Comparison of ENCODE assay signal across 7 mouse cellular contexts in genomic region chr3:116114249-116115188, GRCm38 (mm10). TPM values are rescaled to one million over a fixed set of nuclear protein-coding genes. Genes with fewer than 3 reads are reported as not detected.
DNase-seq lines count a peak whose midpoint lies in the region; ATAC-seq and TF ChIP-seq lines count a peak whose summit lies in the region.

No protein-coding gene starts in this region.

- no peaks in the 10 kb centered on the region; the same call in 1 of the 2 replicates for H3K36me3 ChIP-seq in forebrain, embryonic 11.5 days (ENCODE audit: control insufficient read depth, insufficient read depth, low read length)
- H3K36me3 ChIP-seq in limb, embryonic 11.5 days (ENCODE audit: control insufficient read depth, insufficient read depth, low read length): peaks cover 2% of the 10 kb centered on the region; the same call in 1 of the 2 replicates

- 52% methylated on average over 12 of the region's 12 CpGs for WGBS in forebrain, embryonic 11.5 days
- 37% methylated on average over 12 of the region's 12 CpGs for WGBS in limb, embryonic 11.5 days
- WGBS in cerebellum, adult 2 months: 37% methylated on average over 12 of the region's 12 CpGs

- no peak overlapping the region for H3K9ac ChIP-seq in forebrain, embryonic 11.5 days (ENCODE audit: low read length)
- H3K9ac ChIP-seq in limb, embryonic 11.5 days (ENCODE audit: low read length): no peak overlapping the region

- peak; percentile 28 for DNase-seq in testis, postnatal 14 days (ENCODE audit: low spot score)
- no peak for DNase-seq in testis, postnatal 10 days (ENCODE audit: low spot score)
- DNase-seq in forebrain, embryonic 11.5 days (ENCODE audit: low spot score): no peak
- peak; percentile 82 to 85 for DNase-seq in heart, postnatal 10 days
- peak; percentile 38 for DNase-seq in limb, embryonic 11.5 days (ENCODE audit: low spot score)
- DNase-seq in right cerebral cortex, postnatal 14 days: peak; percentile 30
- DNase-seq in cerebellum, adult 2 months: no peak

- TF ChIP-seq POLR2A in cerebellum, adult 2 months (IDR thresholded peaks at IDR 0.05; ENCODE audit: borderline replicate concordance, insufficient read depth, low read length): no peak

- H3K9me3 ChIP-seq in forebrain, embryonic 11.5 days (ENCODE audit: control insufficient read depth, low read length): no peaks in the 10 kb centered on the region
- H3K9me3 ChIP-seq in limb, embryonic 11.5 days (ENCODE audit: control insufficient read depth, low read length): no peaks in the 10 kb centered on the region

- ATAC-seq in forebrain, embryonic 11.5 days (replicated peaks; ENCODE audit: low FRiP score): no peak
- peak; percentile 49; the same call in 1 of the 2 replicates for ATAC-seq in limb, embryonic 11.5 days (ENCODE audit: insufficient number of reproducible peaks, low FRiP score, low TSS enrichment, low read depth)

- intact Hi-C loops in heart, postnatal 10 days (cut with DNase I): no loop called here

- no peak overlapping the region for H3K4me3 ChIP-seq in forebrain, embryonic 11.5 days (ENCODE audit: low read depth, low read length)
- no peak overlapping the region for H3K4me3 ChIP-seq in limb, embryonic 11.5 days (ENCODE audit: low read depth, low read length)
- no peak overlapping the region for H3K4me3 ChIP-seq in cerebellum, adult 2 months (replicated peaks; ENCODE audit: insufficient read depth, low read depth, low read length)

- H3K4me1 ChIP-seq in forebrain, embryonic 11.5 days (replicated peaks; ENCODE audit: control insufficient read depth, insufficient read depth, low read length): peaks cover 12% of the 10 kb centered on the region
- peaks cover 21% of the 10 kb centered on the region for H3K4me1 ChIP-seq in limb, embryonic 11.5 days (ENCODE audit: control insufficient read depth, insufficient read depth, low read length)
- H3K4me1 ChIP-seq in cerebellum, adult 2 months (ENCODE audit: control insufficient read depth, insufficient read depth, low read length): no peaks in the 10 kb centered on the region

- no peak for TF ChIP-seq CTCF in cerebellum, adult 2 months (IDR thresholded peaks at IDR 0.05; ENCODE audit: borderline replicate concordance, insufficient read depth, low read depth, low read length)

- peak overlapping the region; percentile 51 for H3K27ac ChIP-seq in forebrain, embryonic 11.5 days (ENCODE audit: low read depth, low read length)
- peak overlapping the region; percentile 86 for H3K27ac ChIP-seq in limb, embryonic 11.5 days (replicated peaks; ENCODE audit: low read depth, low read length)
- no peak overlapping the region for H3K27ac ChIP-seq in cerebellum, adult 2 months (ENCODE audit: insufficient read depth, low read length)

- peak overlapping the region; percentile 19; the same call in 1 of the 2 replicates for H3K4me2 ChIP-seq in forebrain, embryonic 11.5 days (ENCODE audit: low read depth, low read length, severe bottlenecking)
- peak overlapping the region; percentile 36; the same call in 1 of the 2 replicates for H3K4me2 ChIP-seq in limb, embryonic 11.5 days (ENCODE audit: low read depth, severe bottlenecking)

- H3K27me3 ChIP-seq in forebrain, embryonic 11.5 days (ENCODE audit: control insufficient read depth, insufficient read depth, low read length): no peaks in the 10 kb centered on the region
- no peaks in the 10 kb centered on the region for H3K27me3 ChIP-seq in limb, embryonic 11.5 days (ENCODE audit: control insufficient read depth, insufficient read depth, low read length)
- H3K27me3 ChIP-seq in cerebellum, adult 2 months (ENCODE audit: control insufficient read depth, insufficient read depth, low read length): no peaks in the 10 kb centered on the region

RNA-seq across cellular contexts. Expression of gene Vcam1, which starts 15.0 kb away (rescaled TPM):
- 36.5 and 39.5 TPM in 2 replicates for polyA plus RNA-seq in forebrain, embryonic 11.5 days (2014; fragmentation: Nextera tagmentation; extraction: Ambion mirVana)
- 10 to 100 TPM; 16.5 to 17.6 TPM for total RNA-seq in heart, postnatal 10 days (2021)
- polyA plus RNA-seq in limb, embryonic 11.5 days (2014; fragmentation: Nextera tagmentation; extraction: Ambion mirVana): 74.3 and 78.8 TPM in 2 replicates
- polyA plus RNA-seq in cerebellum, adult 2 months (2012; rRNA removed): 9.1 and 9.3 TPM in 2 replicates

Comparison
In these comparisons a context has a peak if more than half of its experiments do, and no peak if none do; other contexts are left out.
1. DNase-seq: peak in testis, postnatal 14 days (single experiment), heart, postnatal 10 days (2 of 2), limb, embryonic 11.5 days (single experiment) and right cerebral cortex, postnatal 14 days (single experiment); none in testis, postnatal 10 days (single experiment), forebrain, embryonic 11.5 days (single experiment) and cerebellum, adult 2 months (0 of 2).